Mouse (Mus musculus) ovary, adult 18-20 months (tissue): ENCODE measurements around the gene Fahd1.

Experiments
- DNase-seq: peaks from one replicate; pipeline ENCODE4 v3.0.0; 2022; ENCODE audit warnings: low spot score, mixed read lengths

Fahd1 gene

GRCm38 (mm10) chr17:24885356-24886133 lies 35.4 kb upstream of the Fahd1 start:
- no peak for DNase-seq

DNA sequence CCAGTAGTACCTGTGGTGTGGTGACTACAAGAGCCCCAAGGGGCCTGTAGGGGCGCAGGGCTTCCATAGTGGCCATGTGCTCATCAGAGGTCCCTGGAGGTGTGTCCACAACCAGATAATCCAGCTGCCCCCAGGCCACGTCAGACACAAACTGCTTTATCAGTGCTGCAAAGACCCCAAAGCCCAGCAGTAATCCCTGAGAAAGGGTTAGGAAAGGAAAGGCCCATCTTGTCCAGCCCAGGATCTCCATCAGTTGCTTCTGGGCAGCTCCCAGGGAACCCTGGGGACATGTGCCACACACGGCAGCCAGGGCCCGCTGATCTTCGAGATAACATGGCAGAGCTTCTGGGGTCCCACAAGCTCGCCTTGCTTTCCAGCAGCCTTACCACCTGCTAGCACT lies 34.2 kb upstream of the Fahd1 start:
- no peak for DNase-seq

DNA sequence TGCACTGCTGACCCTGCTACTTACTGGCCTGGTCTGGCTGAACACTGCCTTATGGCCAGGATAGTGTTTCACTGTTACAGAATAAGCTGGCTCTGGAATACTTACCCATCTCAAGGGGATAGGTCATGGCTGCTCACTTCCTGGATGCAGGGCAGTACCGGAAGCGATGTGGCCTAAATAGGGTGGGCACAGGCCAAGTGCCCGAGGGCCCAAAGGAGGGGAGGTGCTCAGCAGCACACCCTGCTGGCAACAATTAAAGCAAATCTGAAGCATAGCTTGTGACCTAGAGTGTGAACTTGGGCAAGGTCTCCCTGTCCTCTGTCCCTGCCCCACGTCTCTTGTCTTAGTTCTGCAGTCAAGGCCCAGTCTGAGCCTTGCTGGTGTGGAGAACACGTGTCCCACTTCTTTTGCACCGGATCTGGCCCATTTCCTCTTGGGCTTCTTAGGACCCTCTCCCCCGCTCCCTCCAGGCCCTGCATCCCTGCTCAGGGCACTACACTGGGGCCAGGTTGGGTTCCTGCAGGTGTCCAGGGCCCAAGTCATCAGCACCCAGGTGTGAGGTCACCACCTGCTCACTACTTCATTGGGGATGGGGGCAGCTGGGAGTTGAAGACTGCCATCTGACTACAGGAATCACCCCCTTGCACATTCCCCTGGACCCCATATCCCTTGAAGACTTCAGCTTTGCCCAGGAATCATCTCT lies 31.7 kb upstream of the Fahd1 start:
- DNase-seq: no peak

DNA sequence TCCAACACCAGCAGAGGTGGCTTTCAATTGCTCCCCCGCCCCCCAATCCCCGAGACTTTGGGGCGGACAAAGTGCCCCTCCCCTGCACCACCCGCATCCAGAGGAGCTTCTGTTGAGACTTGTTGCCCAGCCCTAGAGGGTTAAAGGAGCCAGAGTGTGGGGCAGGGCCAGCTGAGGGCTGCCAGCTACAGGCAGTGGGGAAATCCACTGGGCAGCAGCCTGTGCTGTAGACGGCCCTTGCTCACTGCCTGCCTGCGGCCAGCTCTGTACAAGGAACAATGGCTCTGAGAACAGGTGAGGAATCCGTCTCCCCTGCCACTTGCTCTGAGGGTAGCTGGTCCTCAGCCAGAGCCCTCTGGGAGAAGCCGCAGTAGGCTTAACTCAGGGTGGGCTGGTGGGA lies 28.4 kb upstream of the Fahd1 start:
- no peak for DNase-seq

- DNase-seq: no peak
These were observed 27.9 kb upstream of the Fahd1 start for GRCm38 (mm10) chr17:24878117-24878397.

GRCm38 (mm10) chr17:24877336-24878116 lies 27.4 kb upstream of the Fahd1 start:
- no peak for DNase-seq

- no peak for DNase-seq
These were observed 24.8 kb upstream of the Fahd1 start for GRCm38 (mm10) chr17:24874989-24875388.

DNA sequence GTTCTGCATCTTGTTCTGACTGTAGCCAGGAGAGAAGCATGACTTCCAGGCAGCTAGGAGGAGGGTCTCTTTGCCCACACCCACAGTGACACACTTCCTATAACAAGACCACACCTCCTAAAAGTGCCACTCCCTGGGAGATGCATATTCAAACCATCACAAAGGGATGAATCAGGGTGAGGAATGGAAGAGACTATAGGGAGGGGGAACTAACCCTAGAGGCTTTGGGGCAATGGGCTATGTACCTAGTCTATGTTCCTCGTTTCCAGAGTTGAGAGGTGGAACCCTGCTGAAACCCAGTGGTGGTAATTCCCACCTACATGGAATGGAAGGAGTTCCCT lies 24.2 kb upstream of the Fahd1 start:
- no peak for DNase-seq

DNA sequence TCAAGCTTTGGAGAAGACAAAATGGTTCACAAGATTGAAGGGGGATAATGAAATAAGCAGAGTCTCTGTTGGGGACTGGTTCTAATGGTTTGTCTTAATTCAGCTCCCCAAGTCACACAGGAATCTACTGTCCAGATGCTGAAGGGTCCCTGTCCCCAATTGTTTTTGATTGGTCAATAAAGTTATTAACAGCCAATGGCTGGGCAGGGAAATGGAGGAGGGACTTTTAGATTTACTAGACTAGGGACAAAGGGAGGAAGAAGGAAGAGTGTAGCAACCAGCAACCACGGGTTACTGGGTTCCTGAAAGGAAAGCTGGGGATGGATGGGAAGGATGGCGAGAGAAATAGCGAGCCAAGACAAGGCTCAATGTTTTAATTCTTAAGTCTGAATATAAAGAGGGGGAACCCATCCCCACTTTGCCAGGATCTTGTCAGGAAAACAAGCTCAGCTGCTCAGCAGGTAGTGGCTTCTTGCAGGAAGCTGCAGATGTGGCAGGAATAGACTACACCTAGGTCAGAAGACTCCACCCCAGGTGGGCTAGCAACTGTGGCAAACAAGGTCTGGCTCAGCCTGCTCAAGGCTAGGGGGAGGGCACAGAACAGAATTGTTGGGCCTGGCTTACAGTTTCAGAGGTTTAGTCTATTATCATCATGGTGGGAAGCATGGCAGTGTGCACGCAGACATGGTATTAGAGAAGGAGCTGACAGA lies 23.7 kb upstream of the Fahd1 start:
- DNase-seq: no peak

GRCm38 (mm10) chr17:24867914-24868313 lies 17.8 kb upstream of the Fahd1 start:
- DNase-seq: no peak

DNA sequence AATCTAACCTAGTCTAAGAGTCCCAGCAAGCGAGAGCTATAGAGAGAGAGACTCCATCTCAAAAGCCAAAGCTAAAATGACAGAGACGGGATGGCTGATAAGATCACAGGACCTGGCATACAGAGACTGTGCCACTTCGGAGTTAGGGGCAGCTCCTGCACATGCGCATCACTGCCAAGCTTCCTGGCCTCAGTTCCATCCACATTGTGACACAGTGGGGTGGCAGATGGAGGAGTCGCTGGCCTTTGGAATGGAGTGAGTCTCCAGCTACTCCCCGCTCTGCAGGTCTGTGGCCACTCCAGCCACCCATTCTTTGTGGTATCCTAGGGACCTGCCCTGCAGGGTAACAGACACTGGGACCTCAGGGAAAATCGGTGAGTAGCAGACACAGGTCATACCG lies 15.6 kb upstream of the Fahd1 start, which contains the start of gene Igfals:
Gene Igfals, plus strand, starts transcription at position 222 of the 400 bp plus-strand sequence.
- DNase-seq: no peak

- no peak for DNase-seq
These were observed 11.6 kb upstream of the Fahd1 start for GRCm38 (mm10) chr17:24861785-24862184.

GRCm38 (mm10) chr17:24860076-24860475 lies 9.9 kb upstream of the Fahd1 start:
- DNase-seq: no peak

DNA sequence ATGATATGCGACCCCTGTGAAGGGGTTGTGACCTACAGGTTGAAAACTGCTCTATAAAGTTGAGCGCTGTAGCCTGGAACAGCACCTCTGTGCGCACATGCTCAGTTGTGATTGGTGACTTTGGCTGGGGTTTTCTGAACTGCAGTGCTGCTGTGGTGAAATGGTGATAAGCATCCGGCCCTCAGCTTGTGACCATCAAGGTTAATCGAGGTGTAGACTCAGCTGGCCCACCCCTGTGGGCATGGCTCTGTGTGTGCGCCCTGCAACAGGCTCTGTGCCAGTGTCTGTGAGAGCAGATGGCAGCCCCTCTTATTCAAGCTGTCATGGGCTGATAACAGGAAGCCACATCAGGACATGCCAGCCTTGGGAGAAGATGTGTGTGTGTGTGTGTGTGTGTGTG lies 8.8 kb upstream of the Fahd1 start:
- no peak for DNase-seq

GRCm38 (mm10) chr17:24857831-24858470 lies 7.8 kb upstream of the Fahd1 start:
- DNase-seq: no peak

- no peak for DNase-seq
These were observed 6.4 kb upstream of the Fahd1 start for GRCm38 (mm10) chr17:24856589-24856988.

- DNase-seq: no peak
These were observed 5.8 kb upstream of the Fahd1 start for GRCm38 (mm10) chr17:24855838-24856464.

DNA sequence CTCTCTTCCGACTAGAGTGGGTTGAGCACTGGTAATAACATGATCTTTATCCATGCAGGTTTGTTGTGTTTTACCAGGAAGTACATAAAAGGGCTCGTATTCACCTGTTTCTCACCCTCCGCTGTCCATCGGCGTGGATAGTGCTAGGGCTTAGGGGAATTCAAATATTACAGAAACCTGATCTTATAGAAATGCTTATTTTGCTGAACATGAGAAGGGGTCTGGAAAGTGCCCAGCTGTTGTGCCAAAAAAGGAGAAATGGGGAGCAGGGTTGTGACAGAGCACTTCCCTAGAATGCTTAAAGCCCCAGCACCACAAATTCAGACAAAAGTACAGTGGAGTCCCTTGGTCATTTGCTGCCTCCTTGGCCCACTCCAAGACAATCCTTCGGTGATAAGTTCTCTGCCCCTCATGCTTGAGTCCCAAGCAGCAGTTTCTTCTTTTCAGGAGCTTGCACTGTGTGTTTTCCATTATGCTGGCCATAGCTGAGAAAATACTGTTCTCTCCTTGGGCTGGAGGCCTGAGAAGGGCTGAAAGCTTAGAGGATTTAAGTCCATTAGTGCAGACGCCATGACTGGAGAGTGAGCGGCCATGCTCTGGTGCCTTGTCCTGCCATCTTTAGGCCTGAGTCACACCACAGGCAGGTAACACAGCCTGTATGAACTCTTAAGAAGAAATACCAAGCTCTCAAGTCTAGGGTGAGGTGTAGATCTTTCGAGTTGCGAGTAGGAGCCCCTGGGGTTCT lies 1.4 kb upstream of the Fahd1 start:
- no peak for DNase-seq

DNA sequence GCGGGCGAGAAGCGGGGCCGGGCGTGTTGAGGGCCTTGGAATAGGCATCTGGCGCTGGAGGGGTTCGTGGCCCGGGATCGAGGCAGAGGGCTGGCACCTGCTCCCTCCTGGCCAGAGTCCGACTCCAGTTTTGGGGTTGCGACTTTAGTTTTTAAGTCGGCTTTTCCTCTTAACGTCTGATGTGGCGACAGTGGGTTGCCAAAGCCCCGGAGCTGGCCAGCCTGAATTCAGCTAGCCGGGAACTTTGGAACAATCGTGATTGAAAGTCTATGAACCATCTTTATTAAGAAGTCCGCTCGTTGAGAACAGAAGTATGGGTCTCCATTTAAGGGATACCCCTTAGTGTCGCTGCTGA lies 586 bp upstream of the Fahd1 start:
- no peak for DNase-seq

- no peak for DNase-seq
These were observed 465 bp downstream of the Fahd1 start for GRCm38 (mm10) chr17:24849733-24850064.

- DNase-seq: no peak
These were observed 1.5 kb downstream of the Fahd1 start for GRCm38 (mm10) chr17:24848600-24849031.
